Mouse (Mus musculus) urinary bladder, postnatal 25 days (tissue): ENCODE results near the gene Fgf7.

Experiments used
- DNase-seq: peaks from one replicate; pipeline ENCODE4 v3.0.0; 2022; ENCODE audit warnings: low spot score

Fgf7 gene

GRCm38 (mm10) chr2:126061037-126061773 lies 26.7 kb downstream of the Fgf7 start:
- DNase-seq: no peak

DNA sequence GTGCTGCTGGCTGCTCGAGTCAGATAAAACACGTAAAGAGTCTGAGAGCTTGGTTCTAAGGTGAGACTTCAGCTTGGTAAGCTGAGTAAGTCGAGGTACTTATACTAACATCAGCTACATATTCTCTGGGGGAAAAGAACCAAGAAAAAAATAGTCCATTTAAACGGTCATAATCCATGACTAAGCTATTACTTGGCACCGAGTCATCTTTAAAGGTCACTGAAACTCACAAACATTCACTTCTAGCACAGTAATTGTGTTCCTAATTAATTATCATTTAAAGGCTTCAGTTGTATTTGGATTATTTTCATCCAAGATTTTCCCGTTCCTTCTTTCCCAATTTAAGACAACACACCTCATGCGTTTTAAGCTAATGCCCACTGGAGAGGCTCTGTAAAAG lies 28.4 kb downstream of the Fgf7 start:
- no peak for DNase-seq

GRCm38 (mm10) chr2:126064814-126065213 lies 30.4 kb downstream of the Fgf7 start:
- no peak for DNase-seq

DNA sequence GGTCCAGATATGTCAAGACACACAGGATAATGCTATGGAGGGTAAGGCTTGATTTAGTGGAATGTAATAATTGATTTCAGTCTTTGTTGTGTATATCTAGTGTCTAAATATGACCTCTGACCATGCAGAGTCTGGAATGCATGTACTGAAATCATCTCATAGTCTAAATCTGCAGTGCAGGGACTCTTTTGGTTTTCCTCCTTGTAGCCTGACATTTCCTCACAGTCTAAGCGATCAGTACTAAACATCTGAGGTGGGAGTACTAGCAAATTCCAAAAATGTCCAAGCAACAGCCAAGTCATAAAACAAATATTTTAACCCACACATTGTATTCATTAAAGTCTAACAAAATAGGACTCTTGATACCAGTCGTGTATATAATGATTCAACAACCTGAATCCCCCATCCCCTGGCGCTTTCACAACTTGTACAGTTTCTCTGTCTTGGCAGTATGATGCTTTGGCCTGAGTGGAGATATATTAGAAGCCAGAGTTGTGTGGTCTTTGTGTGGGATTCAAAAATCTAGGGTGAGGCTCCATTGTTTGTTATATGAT lies 30.9 kb downstream of the Fgf7 start:
- DNase-seq: no peak

DNA sequence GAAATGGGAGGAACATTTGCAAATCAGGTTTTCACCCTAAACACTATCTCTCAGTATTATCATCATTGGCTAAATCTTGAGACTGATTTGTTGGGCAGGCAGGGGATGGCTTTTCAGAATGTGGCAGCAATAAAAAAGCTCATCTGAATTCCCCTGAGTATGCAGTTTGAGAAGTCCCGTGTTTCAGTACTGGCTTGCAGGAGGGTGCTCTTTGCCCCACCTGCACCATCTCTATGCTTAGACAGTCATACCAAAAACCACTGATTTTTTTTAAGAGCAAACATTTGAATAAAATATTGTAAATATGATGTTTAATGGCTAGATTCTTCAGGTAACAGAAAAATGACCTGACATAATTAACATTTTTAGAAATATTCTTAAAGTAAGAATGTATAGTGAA lies 35.3 kb downstream of the Fgf7 start:
- no peak for DNase-seq

DNA sequence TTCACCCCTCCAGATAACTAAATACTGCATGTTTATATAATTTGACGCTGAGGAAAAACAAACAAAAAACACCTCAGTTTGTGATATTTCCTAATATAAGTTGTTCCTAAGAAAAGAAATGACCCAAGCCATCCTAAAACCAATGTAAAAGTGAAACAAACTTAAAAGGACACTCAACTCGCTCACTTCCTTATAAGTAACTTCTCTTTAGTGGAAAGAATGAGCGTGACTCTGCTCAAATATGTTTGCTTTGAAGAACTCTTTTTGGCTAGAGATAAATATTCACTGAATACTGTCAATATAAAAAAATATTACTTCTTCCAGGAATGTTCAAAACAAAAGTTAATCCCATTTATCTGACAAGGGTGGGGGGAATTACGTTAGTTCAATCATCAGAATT lies 39.3 kb downstream of the Fgf7 start:
- DNase-seq: no peak

GRCm38 (mm10) chr2:126076506-126076905 lies 42.0 kb downstream of the Fgf7 start:
- no peak for DNase-seq

DNA sequence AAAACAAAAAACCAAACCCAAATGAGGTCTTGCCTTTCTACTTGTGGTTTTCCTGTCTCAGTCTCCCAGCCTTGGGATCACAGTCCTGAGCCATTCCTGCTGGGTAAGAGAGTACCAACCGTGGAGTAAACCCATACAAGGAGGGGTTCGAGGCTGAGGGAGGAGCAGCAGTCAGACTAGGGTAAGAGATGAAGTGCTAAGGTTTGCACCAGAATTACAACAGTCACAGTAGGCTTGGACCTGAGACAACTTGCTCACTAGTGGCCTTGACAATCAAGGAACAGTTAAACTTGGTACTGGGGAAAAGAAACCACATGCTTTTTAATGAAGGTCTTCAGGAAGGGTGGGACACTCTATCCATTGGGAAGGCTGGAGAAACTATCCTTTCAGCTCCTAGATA lies 44.6 kb downstream of the Fgf7 start:
- DNase-seq: no peak

- DNase-seq: no peak
These were observed 49.9 kb downstream of the Fgf7 start for GRCm38 (mm10) chr2:126084326-126084725.

DNA sequence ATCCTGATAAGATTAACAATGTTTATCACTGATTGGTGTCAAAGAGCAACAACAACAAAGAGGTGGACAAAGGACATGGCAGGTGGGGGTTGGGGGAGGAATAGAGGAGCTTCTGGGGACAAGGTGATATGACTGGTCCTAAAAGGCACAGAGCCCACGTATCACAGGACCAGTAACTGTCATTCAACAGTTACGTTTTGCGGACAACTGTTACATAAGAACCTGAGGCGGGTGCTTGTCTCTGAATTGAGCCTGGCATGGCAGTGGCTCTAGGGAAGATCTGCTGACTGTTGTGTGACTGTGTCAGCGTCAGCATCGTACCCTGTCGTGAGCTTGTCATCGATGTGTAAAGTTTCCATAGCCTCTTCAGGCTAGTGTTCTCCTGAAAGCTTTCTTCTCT lies 51.7 kb downstream of the Fgf7 start:
- DNase-seq: no peak

DNA sequence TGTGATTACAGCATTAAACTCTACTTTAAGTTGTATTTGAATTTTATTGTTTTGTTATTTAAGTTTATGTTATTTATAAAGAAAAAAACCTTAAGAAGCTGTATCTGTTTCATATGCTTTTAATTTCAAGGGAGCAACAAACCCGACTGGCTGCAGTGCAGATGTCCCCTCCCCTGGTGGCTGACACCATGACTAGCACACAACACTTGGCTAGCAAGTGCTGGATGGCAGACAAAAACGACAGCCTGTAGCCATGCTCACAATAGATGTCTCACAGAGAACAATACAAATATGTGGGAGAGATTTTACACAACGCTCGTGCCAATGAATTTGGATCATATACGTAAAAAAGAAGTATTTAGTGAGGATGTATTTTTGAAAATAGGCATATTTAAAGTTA lies 56.0 kb downstream of the Fgf7 start:
- DNase-seq: no peak

DNA sequence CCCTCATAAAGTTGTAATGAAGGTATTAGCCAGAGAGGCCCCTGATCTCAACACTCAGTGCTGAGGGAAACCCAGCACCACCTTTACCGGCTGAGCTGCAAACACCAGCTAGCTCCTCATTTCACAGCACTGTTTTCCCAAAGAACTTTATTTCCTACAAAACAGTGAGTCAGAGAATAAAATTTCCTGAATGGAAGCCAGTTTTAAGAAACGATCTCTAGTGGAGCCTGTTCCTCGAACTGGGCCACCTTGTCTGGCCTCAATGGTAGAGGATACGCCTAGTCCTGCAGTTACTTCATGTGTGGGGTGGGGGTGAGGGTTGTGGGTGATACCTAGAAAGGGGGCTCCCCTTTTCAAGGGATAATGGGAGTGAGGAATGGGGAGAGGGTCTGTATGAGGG lies 60.2 kb downstream of the Fgf7 start:
- no peak for DNase-seq
